9 mouse cellular contexts compared by ENCODE assay signal in the genomic region with DNA sequence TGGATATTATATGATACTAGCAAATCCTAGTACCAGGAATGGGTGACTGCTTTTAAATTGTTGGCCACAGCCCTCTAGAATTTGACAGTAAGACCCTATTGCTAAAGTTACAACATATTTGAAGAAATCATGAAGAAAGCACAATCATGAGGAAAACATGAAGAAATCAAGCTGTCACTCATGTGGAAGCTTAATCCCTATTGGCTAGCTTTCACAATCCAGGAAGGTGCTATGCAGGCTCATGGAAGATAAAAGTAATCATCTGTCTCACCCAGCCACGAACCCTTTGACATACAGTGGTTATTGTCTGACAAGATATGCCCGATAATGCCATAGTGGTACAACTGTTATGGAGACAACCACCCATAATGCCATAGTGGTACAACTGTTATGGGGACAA. TPM values are rescaled to one million over a fixed set of nuclear protein-coding genes. Genes with fewer than 3 reads are reported as not detected.
"Had no signal": no experiment of that assay in that cellular context is flagged by ENCODE, and none has a peak within 500 bp of the region (broad histone marks: within the 10 kb centered on the region; RNA-seq: fewer than 3 reads in every experiment).

No protein-coding gene starts in this region.

- DNase-seq: lung, adult 2 months; midbrain, embryonic 14.5 days; retina, postnatal 1 day; right cerebral cortex, postnatal 25 days; thymus, adult 2 months; thymus, postnatal 25 days; thymus, postnatal 4 days had no signal

- ATAC-seq: midbrain, embryonic 16.5 days had no signal

RNA-seq across cellular contexts. Expression of gene Prg4, which starts 32.2 kb away (rescaled TPM):
- total RNA-seq: megakaryocyte-erythroid progenitor cell, adult 5-6 weeks had no signal
